Mouse (Mus musculus) bone marrow, adult 2 months (tissue): ENCODE measurements at regions not wholly inside any gene's neighbourhood (a gene's known extent, or its start where the extent isn't known, plus 50 kb on each side); places are given as distances from the start of the nearest gene placed in this dataset.

Experiments
- CTCF ChIP-seq: fragments of 200-500 bp; IDR thresholded peaks from 2 replicates; pipeline ENCODE4 v1.5.1; 2011; ENCODE audit warnings: low read length, control low read depth; ENCODE audit not compliant: control insufficient read depth, insufficient read depth
- POLR2A ChIP-seq: fragments of 200-500 bp; IDR thresholded peaks from 2 replicates; pipeline ENCODE4 v1.6.1; 2011; ENCODE audit warnings: low read depth, mild to moderate bottlenecking, control low read depth, low read length, borderline replicate concordance; ENCODE audit not compliant: control insufficient read depth

DNA sequence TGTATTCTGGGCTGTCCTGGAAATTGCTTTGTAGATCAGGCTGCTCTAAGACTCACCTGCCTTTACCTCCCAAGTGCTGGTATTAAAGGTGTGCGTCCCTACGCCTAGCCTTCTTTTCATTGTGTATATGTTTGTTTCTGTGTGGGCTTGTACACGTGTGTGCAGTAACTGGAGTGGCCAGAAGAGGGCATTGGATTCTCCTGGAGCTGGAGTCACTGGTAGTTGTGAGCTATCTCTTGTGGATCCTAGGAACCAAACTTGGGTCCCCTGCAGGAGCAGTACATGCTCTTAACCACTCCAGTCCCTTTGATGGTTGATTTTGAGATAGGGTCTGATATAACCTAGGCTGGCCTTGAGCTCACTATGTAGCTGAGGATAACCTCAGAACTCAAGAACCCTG is 93.2 kb upstream of the Lhx1 start:
- TF ChIP-seq CTCF = no peak
- TF ChIP-seq POLR2A = no peak
